Mouse (Mus musculus) thymus, adult 2 months (tissue): Measurements from ENCODE around the gene Nav1.

ENCODE experiments used
- CTCF ChIP-seq: fragments of 200-500 bp; IDR thresholded peaks from 2 replicates; pipeline ENCODE4 v1.5.1; 2012; ENCODE audit warnings: mild to moderate bottlenecking, control low read depth, low read length, moderate library complexity, borderline replicate concordance; ENCODE audit not compliant: control insufficient read depth, poor library complexity, insufficient read depth; ENCODE audit errors: extremely low read depth
- POLR2A ChIP-seq: fragments of 200-500 bp; IDR thresholded peaks from 2 replicates; pipeline ENCODE4 v1.6.1; 2012; ENCODE audit warnings: mild to moderate bottlenecking, low read length, control low read depth, moderate library complexity; ENCODE audit not compliant: control insufficient read depth, poor library complexity, insufficient read depth; ENCODE audit errors: extremely low read depth

DNA sequence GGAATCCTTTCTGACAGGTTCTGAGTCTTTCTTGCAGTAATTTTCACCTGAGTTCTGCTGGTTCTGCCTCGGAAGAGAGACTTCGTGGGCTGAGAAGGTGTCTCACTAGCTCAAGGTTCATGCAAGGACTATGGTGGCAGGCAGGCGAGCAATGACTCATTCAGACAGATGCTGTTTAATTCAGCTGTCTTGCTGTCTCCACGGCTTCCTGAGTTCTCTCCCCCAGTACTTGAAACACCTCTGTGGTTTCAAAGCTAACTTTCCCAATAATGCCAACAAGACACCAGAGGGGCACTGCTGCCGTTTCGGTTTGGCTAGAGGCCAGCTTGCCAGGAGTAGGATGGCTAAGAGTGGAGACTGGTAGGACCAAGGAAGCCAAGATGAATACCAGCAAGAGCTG is 19.1 kb upstream of the Nav1 start:
- TF ChIP-seq POLR2A (no peak), CTCF (no peak)
